14 mouse cellular contexts compared by ENCODE assay signal in the genomic region with DNA sequence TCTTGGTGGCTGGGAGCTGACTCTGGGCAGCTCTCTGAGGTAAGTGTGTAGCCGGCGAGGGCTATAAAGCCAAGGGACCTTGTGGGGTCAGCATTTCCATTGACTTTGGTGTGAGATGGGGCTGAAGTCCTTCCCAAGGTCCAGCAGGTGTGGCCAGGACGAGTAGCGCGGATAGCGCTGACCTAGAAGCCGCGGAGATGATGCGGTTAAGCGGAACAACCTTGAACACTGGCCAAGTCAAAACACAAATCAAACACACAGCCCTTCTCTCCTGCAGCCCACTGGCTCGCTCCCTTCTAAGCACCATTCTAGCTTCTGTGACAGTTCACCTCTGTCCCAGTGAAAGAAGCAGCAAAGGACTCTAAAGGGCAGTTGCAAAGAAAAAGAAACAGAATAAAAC.
DNase-seq lines count a peak whose midpoint lies in the region; ATAC-seq and TF ChIP-seq lines count a peak whose summit lies in the region.
"Had no signal": no experiment of that assay in that cellular context is flagged by ENCODE, and none has a peak within 500 bp of the region (broad histone marks: within the 10 kb centered on the region; RNA-seq: fewer than 3 reads in every experiment).

No protein-coding gene starts in this region.

- ATAC-seq in heart, postnatal 0 days (ENCODE audit: insufficient read depth, low read depth), result no peak
- no peak for ATAC-seq in heart, embryonic 11.5 days (replicated peaks; ENCODE audit: insufficient number of reproducible peaks, low FRiP score, low TSS enrichment)
- ATAC-seq in liver, embryonic 13.5 days (ENCODE audit: low read depth), result no peak
- ATAC-seq in liver, embryonic 11.5 days (replicated peaks; ENCODE audit: low FRiP score), result no peak
- no peak for ATAC-seq in liver, postnatal 0 days
- ATAC-seq in activated CD4-positive, CD25-positive, alpha-beta regulatory T cell, adult 4 months, result no peak
- ATAC-seq: hindbrain, embryonic 16.5 days had no signal

- no peak for DNase-seq in heart, postnatal 0 days (ENCODE audit: low spot score)
- no peak for DNase-seq in liver, embryonic 13.5 days
- DNase-seq in liver, embryonic 11.5 days (ENCODE audit: low spot score), result no peak
- peak; percentile 71 for DNase-seq in adrenal gland, postnatal 10 days
- DNase-seq in liver, postnatal 0 days, result no peak
- DNase-seq: cerebellum, postnatal 36 days; kidney, adult 18-20 months; layer of hippocampus, adult 9-11 months; right cerebral cortex, postnatal 14 days had no signal

- TF ChIP-seq CTCF in heart, postnatal 0 days (IDR thresholded peaks at IDR 0.05; ENCODE audit: low read depth), result no peak
- TF ChIP-seq CTCF in liver, postnatal 0 days (IDR thresholded peaks at IDR 0.05; ENCODE audit: low read depth), result no peak

- H3K27ac ChIP-seq in heart, postnatal 0 days (ENCODE audit: low read depth), result 0 out of 2 replicates have a peak overlapping the region, but pooled peaks have one; percentile 8
- no peak overlapping the region for H3K27ac ChIP-seq in heart, embryonic 11.5 days (ENCODE audit: low read depth, low read length)
- H3K27ac ChIP-seq in liver, embryonic 13.5 days, result peak overlapping the region; percentile 15; the same call in 1 of the 2 replicates
- H3K27ac ChIP-seq in liver, embryonic 11.5 days (ENCODE audit: low read depth, low read length), result no peak overlapping the region
- H3K27ac ChIP-seq in liver, postnatal 0 days (ENCODE audit: low read depth), result peak overlapping the region; percentile 34; the same call in 1 of the 2 replicates
- H3K27ac ChIP-seq: embryonic facial prominence, embryonic 12.5 days; heart, embryonic 13.5 days had no signal

- no peaks in the 10 kb centered on the region for H3K9me3 ChIP-seq in heart, postnatal 0 days (replicated peaks; ENCODE audit: control insufficient read depth, low read length)
- H3K9me3 ChIP-seq in heart, embryonic 11.5 days (replicated peaks; ENCODE audit: control insufficient read depth, low read length), result no peaks in the 10 kb centered on the region
- H3K9me3 ChIP-seq in liver, embryonic 13.5 days (replicated peaks), result no peaks in the 10 kb centered on the region
- H3K9me3 ChIP-seq in liver, embryonic 11.5 days (ENCODE audit: control insufficient read depth, low read length), result no peaks in the 10 kb centered on the region
- H3K9me3 ChIP-seq in liver, postnatal 0 days (ENCODE audit: low read length), result no peaks in the 10 kb centered on the region
- H3K9me3 ChIP-seq: embryonic facial prominence, embryonic 12.5 days; heart, embryonic 13.5 days had no signal

- WGBS in heart, postnatal 0 days, result 83% methylated on average over 11 of the region's 11 CpGs
- 88% methylated on average over 11 of the region's 11 CpGs for WGBS in heart, embryonic 11.5 days (ENCODE audit: insufficient replicate concordance)
- 86% methylated on average over 11 of the region's 11 CpGs for WGBS in liver, embryonic 13.5 days (ENCODE audit: insufficient replicate concordance)
- 88% methylated on average over 11 of the region's 11 CpGs for WGBS in liver, embryonic 11.5 days
- 70% methylated on average over 11 of the region's 11 CpGs for WGBS in liver, postnatal 0 days (ENCODE audit: insufficient replicate concordance)

- peaks cover 21% of the 10 kb centered on the region for H3K4me1 ChIP-seq in heart, postnatal 0 days (ENCODE audit: control insufficient read depth, insufficient read depth)
- H3K4me1 ChIP-seq in heart, embryonic 11.5 days (ENCODE audit: control insufficient read depth, insufficient read depth, low read length), result peaks cover 19% of the 10 kb centered on the region
- H3K4me1 ChIP-seq in liver, embryonic 13.5 days (replicated peaks), result peaks cover 62% of the 10 kb centered on the region
- peaks cover 34% of the 10 kb centered on the region for H3K4me1 ChIP-seq in liver, embryonic 11.5 days (replicated peaks; ENCODE audit: control insufficient read depth, insufficient read depth, low read length)
- H3K4me1 ChIP-seq in liver, postnatal 0 days (ENCODE audit: insufficient read depth), result peaks cover 25% of the 10 kb centered on the region

- TF ChIP-seq EP300 in heart, postnatal 0 days (IDR thresholded peaks at IDR 0.05; ENCODE audit: low read depth), result no peak
- TF ChIP-seq EP300 in liver, postnatal 0 days (IDR thresholded peaks at IDR 0.05; ENCODE audit: low read depth), result no peak

- no peaks in the 10 kb centered on the region for H3K27me3 ChIP-seq in heart, postnatal 0 days (ENCODE audit: control insufficient read depth, insufficient read depth, low read length)
- H3K27me3 ChIP-seq in heart, embryonic 11.5 days (ENCODE audit: control insufficient read depth, insufficient read depth, low read length), result no peaks in the 10 kb centered on the region
- no peaks in the 10 kb centered on the region for H3K27me3 ChIP-seq in liver, embryonic 13.5 days
- H3K27me3 ChIP-seq in liver, embryonic 11.5 days (replicated peaks; ENCODE audit: control insufficient read depth, insufficient read depth, low read length), result no peaks in the 10 kb centered on the region
- no peaks in the 10 kb centered on the region for H3K27me3 ChIP-seq in liver, postnatal 0 days (ENCODE audit: insufficient read depth, low read length)
- H3K27me3 ChIP-seq: embryonic facial prominence, embryonic 12.5 days had no signal

- no peak overlapping the region for H3K4me2 ChIP-seq in heart, postnatal 0 days (ENCODE audit: low read depth, low read length)
- H3K4me2 ChIP-seq in heart, embryonic 11.5 days, result no peak overlapping the region
- H3K4me2 ChIP-seq in liver, embryonic 13.5 days, result no peak overlapping the region
- no peak overlapping the region for H3K4me2 ChIP-seq in liver, embryonic 11.5 days
- H3K4me2 ChIP-seq in liver, postnatal 0 days (ENCODE audit: low read depth, low read length), result peak overlapping the region; percentile 7; the same call in 1 of the 2 replicates
- H3K4me2 ChIP-seq: embryonic facial prominence, embryonic 12.5 days; heart, embryonic 13.5 days had no signal

- no peaks in the 10 kb centered on the region for H3K36me3 ChIP-seq in heart, postnatal 0 days (replicated peaks; ENCODE audit: control insufficient read depth, insufficient read depth, low read length)
- H3K36me3 ChIP-seq in heart, embryonic 11.5 days (ENCODE audit: control insufficient read depth, insufficient read depth, low read length), result no peaks in the 10 kb centered on the region
- no peaks in the 10 kb centered on the region for H3K36me3 ChIP-seq in liver, embryonic 13.5 days
- no peaks in the 10 kb centered on the region for H3K36me3 ChIP-seq in liver, embryonic 11.5 days (ENCODE audit: control insufficient read depth, insufficient read depth, low read length)
- H3K36me3 ChIP-seq in liver, postnatal 0 days (replicated peaks; ENCODE audit: insufficient read depth, low read length), result no peaks in the 10 kb centered on the region
- H3K36me3 ChIP-seq: embryonic facial prominence, embryonic 12.5 days; heart, embryonic 13.5 days had no signal

- no peak overlapping the region for H3K4me3 ChIP-seq in heart, postnatal 0 days (ENCODE audit: low read depth, low read length)
- H3K4me3 ChIP-seq in heart, embryonic 11.5 days (ENCODE audit: low read depth, low read length), result no peak overlapping the region
- H3K4me3 ChIP-seq in liver, embryonic 13.5 days (replicated peaks), result no peak overlapping the region
- no peak overlapping the region for H3K4me3 ChIP-seq in liver, embryonic 11.5 days (ENCODE audit: low read depth, low read length)
- H3K4me3 ChIP-seq in liver, postnatal 0 days (ENCODE audit: low read depth, low read length), result no peak overlapping the region
- H3K4me3 ChIP-seq: embryonic facial prominence, embryonic 12.5 days; heart, embryonic 13.5 days had no signal

- H3K9ac ChIP-seq in heart, postnatal 0 days (replicated peaks; ENCODE audit: low read depth, low read length), result no peak overlapping the region
- no peak overlapping the region for H3K9ac ChIP-seq in heart, embryonic 11.5 days (ENCODE audit: low read depth, low read length)
- H3K9ac ChIP-seq in liver, embryonic 13.5 days, result no peak overlapping the region
- no peak overlapping the region for H3K9ac ChIP-seq in liver, embryonic 11.5 days (ENCODE audit: low read depth, low read length)
- no peak overlapping the region for H3K9ac ChIP-seq in liver, postnatal 0 days (replicated peaks)
- H3K9ac ChIP-seq: embryonic facial prominence, embryonic 12.5 days; heart, embryonic 13.5 days had no signal

Comparison
In these comparisons a context has a peak if more than half of its experiments do, and no peak if none do; other contexts are left out.
1. H3K27ac ChIP-seq: peak in heart, postnatal 0 days (single experiment), liver, embryonic 13.5 days (single experiment) and liver, postnatal 0 days (single experiment); none in heart, embryonic 11.5 days (single experiment) and liver, embryonic 11.5 days (single experiment).